Mouse (Mus musculus): ENCODE measurements around the gene Mthfd1l. TPM values are rescaled to one million over a fixed set of nuclear protein-coding genes. Genes with fewer than 3 reads are reported as not detected.
"Not testable (repeated sequence)": the region's sequence is repeated elsewhere in the genome, so short reads cannot be mapped to it uniquely, and the experiment has no call there.

The Mthfd1l gene
- polyA plus RNA-seq, 1 experiment, result 15.5 TPM

- WGBS, result 70% methylated on average over 8 of the region's 8 CpGs
- H3K27ac ChIP-seq (ENCODE audit: control insufficient read depth, insufficient read depth, low read depth, low read length, poor library complexity), result no peak overlapping the region
- no peak for TF ChIP-seq CTCF (IDR thresholded peaks at IDR 0.05; ENCODE audit: control insufficient read depth, insufficient read depth, low read length)
- TF ChIP-seq POLR2A (IDR thresholded peaks at IDR 0.05; ENCODE audit: borderline replicate concordance, control insufficient read depth, low read depth, low read length), result no peak
- peaks cover 2% of the 10 kb centered on the region; the same call in 1 of the 2 replicates for H3K4me1 ChIP-seq (ENCODE audit: control insufficient read depth, insufficient read depth, low read length)
- no peak overlapping the region for H3K4me3 ChIP-seq (replicated peaks; ENCODE audit: control insufficient read depth, low read depth, low read length)
Measured at GRCm38 (mm10) chr10:4071069-4071844, 98.3 kb downstream of the Mthfd1l start.

- Histone ChIP-seq H3K4me3 (replicated peaks; ENCODE audit: control insufficient read depth, low read depth, low read length) (no peak overlapping the region), H3K27ac (ENCODE audit: control insufficient read depth, insufficient read depth, low read depth, low read length, poor library complexity) (no peak overlapping the region), H3K4me1 (ENCODE audit: control insufficient read depth, insufficient read depth, low read length) (peaks cover 2% of the 10 kb centered on the region; the same call in 1 of the 2 replicates)
- no peak for TF ChIP-seq CTCF (IDR thresholded peaks at IDR 0.05; ENCODE audit: control insufficient read depth, insufficient read depth, low read length)
- TF ChIP-seq POLR2A (IDR thresholded peaks at IDR 0.05; ENCODE audit: borderline replicate concordance, control insufficient read depth, low read depth, low read length), result no peak
- 80% methylated on average over 6 of the region's 6 CpGs for WGBS
Measured at GRCm38 (mm10) chr10:4071845-4072345, 99.0 kb downstream of the Mthfd1l start.

GRCm38 (mm10) chr10:4072491-4072890 is 99.6 kb downstream of the Mthfd1l start:
- 73% methylated on average over 4 of the region's 4 CpGs for WGBS
- not testable (repeated sequence) for H3K27ac ChIP-seq (ENCODE audit: control insufficient read depth, insufficient read depth, low read depth, low read length, poor library complexity); H3K4me3 ChIP-seq (replicated peaks; ENCODE audit: control insufficient read depth, low read depth, low read length); H3K4me1 ChIP-seq (ENCODE audit: control insufficient read depth, insufficient read depth, low read length)

- H3K4me3 ChIP-seq (replicated peaks; ENCODE audit: control insufficient read depth, low read depth, low read length), result no peak overlapping the region
- 75% methylated on average over 9 of the region's 9 CpGs for WGBS
- H3K27ac ChIP-seq (ENCODE audit: control insufficient read depth, insufficient read depth, low read depth, low read length, poor library complexity), result no peak overlapping the region
- TF ChIP-seq CTCF (IDR thresholded peaks at IDR 0.05; ENCODE audit: control insufficient read depth, insufficient read depth, low read length) (no peak), POLR2A (IDR thresholded peaks at IDR 0.05; ENCODE audit: borderline replicate concordance, control insufficient read depth, low read depth, low read length) (no peak)
- peaks cover 2% of the 10 kb centered on the region for H3K4me1 ChIP-seq (ENCODE audit: control insufficient read depth, insufficient read depth, low read length)
Measured at GRCm38 (mm10) chr10:4078220-4078840, 105.4 kb downstream of the Mthfd1l start.

GRCm38 (mm10) chr10:4078979-4079630 is 106.2 kb downstream of the Mthfd1l start:
- H3K4me3 ChIP-seq (replicated peaks; ENCODE audit: control insufficient read depth, low read depth, low read length), result no peak overlapping the region
- WGBS, result 40% methylated on average over 8 of the region's 8 CpGs
- H3K27ac ChIP-seq (ENCODE audit: control insufficient read depth, insufficient read depth, low read depth, low read length, poor library complexity), result no peak overlapping the region
- TF ChIP-seq CTCF (IDR thresholded peaks at IDR 0.05; ENCODE audit: control insufficient read depth, insufficient read depth, low read length) (no peak), POLR2A (IDR thresholded peaks at IDR 0.05; ENCODE audit: borderline replicate concordance, control insufficient read depth, low read depth, low read length) (no peak)
- H3K4me1 ChIP-seq (ENCODE audit: control insufficient read depth, insufficient read depth, low read length), result peaks cover 2% of the 10 kb centered on the region

- Histone ChIP-seq H3K4me1 (ENCODE audit: control insufficient read depth, insufficient read depth, low read length) (peaks cover 2% of the 10 kb centered on the region), H3K27ac (ENCODE audit: control insufficient read depth, insufficient read depth, low read depth, low read length, poor library complexity) (no peak overlapping the region), H3K4me3 (replicated peaks; ENCODE audit: control insufficient read depth, low read depth, low read length) (no peak overlapping the region)
- no peak for TF ChIP-seq CTCF (IDR thresholded peaks at IDR 0.05; ENCODE audit: control insufficient read depth, insufficient read depth, low read length)
- no peak for TF ChIP-seq POLR2A (IDR thresholded peaks at IDR 0.05; ENCODE audit: borderline replicate concordance, control insufficient read depth, low read depth, low read length)
- 5% methylated on average over 15 of the region's 15 CpGs for WGBS
Measured at GRCm38 (mm10) chr10:4079643-4080244, 106.8 kb downstream of the Mthfd1l start.

- peaks cover 2% of the 10 kb centered on the region for H3K4me1 ChIP-seq (ENCODE audit: control insufficient read depth, insufficient read depth, low read length)
- H3K4me3 ChIP-seq (replicated peaks; ENCODE audit: control insufficient read depth, low read depth, low read length), result no peak overlapping the region
- TF ChIP-seq CTCF (IDR thresholded peaks at IDR 0.05; ENCODE audit: control insufficient read depth, insufficient read depth, low read length) (no peak), POLR2A (IDR thresholded peaks at IDR 0.05; ENCODE audit: borderline replicate concordance, control insufficient read depth, low read depth, low read length) (no peak)
- 83% methylated on average over 9 of the region's 9 CpGs for WGBS
- H3K27ac ChIP-seq (ENCODE audit: control insufficient read depth, insufficient read depth, low read depth, low read length, poor library complexity), result no peak overlapping the region
Measured at GRCm38 (mm10) chr10:4083609-4084008, 110.7 kb downstream of the Mthfd1l start.

GRCm38 (mm10) chr10:4084907-4085306 is 112.0 kb downstream of the Mthfd1l start:
- no peak overlapping the region for H3K27ac ChIP-seq (ENCODE audit: control insufficient read depth, insufficient read depth, low read depth, low read length, poor library complexity)
- no peak overlapping the region for H3K4me3 ChIP-seq (replicated peaks; ENCODE audit: control insufficient read depth, low read depth, low read length)
- H3K4me1 ChIP-seq (ENCODE audit: control insufficient read depth, insufficient read depth, low read length), result no peaks in the 10 kb centered on the region
- WGBS, result 84% methylated on average over 4 of the region's 4 CpGs
- no peak for TF ChIP-seq POLR2A (IDR thresholded peaks at IDR 0.05; ENCODE audit: borderline replicate concordance, control insufficient read depth, low read depth, low read length)
- TF ChIP-seq CTCF (IDR thresholded peaks at IDR 0.05; ENCODE audit: control insufficient read depth, insufficient read depth, low read length), result no peak
